Mouse (Mus musculus): ENCODE data around the gene Avpr2.
A peak's percentile ranks its signal among the peaks of the same experiment; 100 is the strongest.

Avpr2 gene

GRCm38 (mm10) chrX:73891551-73892152, at the start of gene Avpr2:
TSS of gene Avpr2 (plus strand) at chrX:73892102.
- no peak for DNase-seq (ENCODE audit: low spot score)

DNA sequence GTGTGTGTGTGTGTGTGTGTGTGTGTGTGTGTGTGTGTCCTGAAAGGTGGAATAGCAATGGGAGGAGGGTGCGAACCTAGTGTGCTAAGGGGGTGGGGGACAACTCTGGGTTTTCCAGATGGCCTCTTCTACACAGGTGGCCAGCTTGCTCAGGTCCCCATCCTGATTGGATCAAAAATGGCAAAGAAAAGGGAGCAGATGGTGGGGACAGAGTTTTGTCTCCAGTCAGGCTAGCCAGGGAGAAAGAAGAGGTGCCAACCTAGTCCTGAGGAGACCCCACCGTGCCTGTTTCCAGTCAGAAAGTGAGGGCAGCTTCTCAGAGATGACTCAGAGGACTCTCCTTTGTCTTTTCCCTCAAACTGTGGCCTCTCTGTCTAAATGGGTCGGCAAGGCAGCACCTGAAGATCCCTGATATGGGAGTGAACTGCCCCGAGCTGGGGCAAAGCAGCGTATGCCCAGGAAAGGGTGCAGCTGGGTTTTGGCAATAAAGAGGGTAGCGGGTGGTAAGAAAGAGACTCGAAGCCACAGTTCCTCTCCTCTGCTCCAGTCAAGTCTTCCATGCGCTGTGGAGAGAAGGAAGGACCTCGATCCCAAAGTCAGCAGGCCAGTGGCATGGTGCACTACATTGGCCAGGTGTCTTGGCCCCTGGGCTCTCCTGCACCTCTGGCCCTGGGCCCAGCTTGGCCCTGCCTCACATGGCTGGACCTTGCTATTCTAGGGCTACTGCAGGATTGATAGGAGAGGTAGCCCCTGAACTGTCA, 37.4 kb upstream of the Avpr2 start:
- no peak for DNase-seq (ENCODE audit: low spot score)

DNA sequence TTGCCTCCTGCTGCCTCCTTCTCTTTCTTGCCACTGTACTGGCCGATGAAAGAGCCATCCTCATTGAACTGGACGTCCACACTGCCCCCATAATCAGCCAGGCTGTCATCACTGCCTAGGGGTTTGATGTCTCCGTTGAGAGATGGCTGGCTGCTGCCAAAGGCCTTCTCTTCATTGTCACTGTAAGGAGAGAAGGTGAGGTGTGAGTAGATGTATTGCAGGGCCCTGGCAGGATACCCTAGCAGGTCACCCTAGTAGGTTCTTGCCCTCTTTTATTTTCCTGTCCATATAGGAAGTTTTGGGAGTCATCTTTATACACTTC, 36.9 kb upstream of the Avpr2 start:
- no peak for DNase-seq (ENCODE audit: low spot score)

- no peak for DNase-seq (ENCODE audit: low spot score)
Observed at GRCm38 (mm10) chrX:73864692-73865091, 27.2 kb upstream of the Avpr2 start.

DNA sequence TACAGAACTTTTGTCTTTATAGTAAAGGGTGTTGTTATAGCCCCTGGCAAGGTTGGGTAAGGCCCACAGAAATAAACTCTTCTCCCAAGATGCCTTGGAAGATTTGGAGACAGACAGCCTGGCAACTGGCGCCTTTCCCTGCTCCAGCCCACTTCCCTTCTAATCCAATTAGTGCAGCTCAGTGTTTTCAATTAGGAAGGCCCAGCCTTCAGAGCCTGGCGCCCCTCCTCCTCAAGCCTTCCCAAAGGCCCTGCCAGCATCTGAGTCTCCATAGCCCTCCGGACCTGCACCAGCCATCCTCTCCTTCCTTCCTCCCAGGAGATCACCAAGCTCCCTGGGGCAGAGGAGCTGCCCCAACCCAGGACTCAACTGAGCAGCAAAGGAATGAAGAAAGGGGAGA, 24.6 kb upstream of the Avpr2 start:
- no peak for DNase-seq (ENCODE audit: low spot score)

DNA sequence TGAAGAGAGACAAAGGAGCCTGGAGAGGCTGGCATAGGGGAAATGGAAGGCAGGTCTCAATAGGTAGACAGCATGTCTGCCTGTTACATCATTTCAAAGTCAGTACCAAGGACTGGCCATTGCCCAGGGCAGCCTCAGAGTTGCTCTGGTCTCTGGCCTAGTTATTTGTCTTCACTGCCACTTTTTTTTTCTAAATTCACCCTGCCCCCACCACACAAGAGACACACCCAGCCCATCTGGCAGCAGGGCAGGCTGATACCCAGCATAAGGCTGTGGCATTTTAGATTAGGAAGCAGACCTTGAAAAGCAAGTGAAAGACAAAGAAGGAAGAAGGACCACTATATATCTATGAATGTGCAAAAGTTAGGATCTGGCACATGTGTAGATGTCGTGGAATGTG, 24.1 kb upstream of the Avpr2 start:
- no peak for DNase-seq (ENCODE audit: low spot score)

- DNase-seq (ENCODE audit: low spot score) = no peak
Observed at GRCm38 (mm10) chrX:73869334-73869733, 22.6 kb upstream of the Avpr2 start.

DNA sequence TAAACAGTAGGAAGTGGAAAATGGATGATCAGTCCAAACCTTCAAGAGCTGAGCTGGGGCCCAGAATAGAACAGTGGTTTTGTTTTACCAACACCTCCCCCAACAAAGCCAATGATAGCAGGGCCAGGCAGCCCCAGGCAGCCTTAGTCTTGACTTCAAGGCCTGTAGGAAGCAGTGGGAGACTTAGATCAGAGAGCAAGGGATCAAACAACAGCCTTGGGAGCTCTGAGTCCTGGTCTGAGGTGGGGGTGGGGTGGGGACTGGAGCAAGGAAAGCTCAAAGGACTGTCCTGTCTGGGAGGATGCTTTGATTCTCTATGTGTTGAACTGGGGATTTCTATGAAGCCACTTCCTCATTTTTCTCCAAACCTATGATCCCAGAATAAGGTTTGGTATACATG, 20.4 kb upstream of the Avpr2 start:
- no peak for DNase-seq (ENCODE audit: low spot score)

DNA sequence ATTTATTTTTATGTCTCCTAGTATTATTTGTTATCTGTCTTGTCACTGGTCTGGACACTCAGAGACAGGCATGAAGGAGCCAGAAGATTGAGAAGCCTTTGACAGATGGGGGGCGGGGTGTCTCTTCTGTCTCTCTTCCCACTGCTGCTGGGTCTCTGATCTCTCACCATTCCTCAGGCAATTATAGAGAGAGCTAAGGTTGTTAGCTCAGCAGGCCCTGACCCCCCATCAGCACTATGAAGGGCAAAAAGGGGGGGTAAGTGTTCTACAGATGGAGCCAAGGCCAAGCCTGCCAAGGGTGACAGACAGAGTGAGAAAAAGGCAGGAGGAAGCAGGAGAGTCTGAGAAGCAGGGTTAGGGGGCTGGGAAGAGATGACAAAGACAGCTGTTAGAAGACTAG, 19.9 kb upstream of the Avpr2 start:
- DNase-seq (ENCODE audit: low spot score) = no peak

GRCm38 (mm10) chrX:73875881-73876280, 16.0 kb upstream of the Avpr2 start:
- DNase-seq (ENCODE audit: low spot score) = no peak

DNA sequence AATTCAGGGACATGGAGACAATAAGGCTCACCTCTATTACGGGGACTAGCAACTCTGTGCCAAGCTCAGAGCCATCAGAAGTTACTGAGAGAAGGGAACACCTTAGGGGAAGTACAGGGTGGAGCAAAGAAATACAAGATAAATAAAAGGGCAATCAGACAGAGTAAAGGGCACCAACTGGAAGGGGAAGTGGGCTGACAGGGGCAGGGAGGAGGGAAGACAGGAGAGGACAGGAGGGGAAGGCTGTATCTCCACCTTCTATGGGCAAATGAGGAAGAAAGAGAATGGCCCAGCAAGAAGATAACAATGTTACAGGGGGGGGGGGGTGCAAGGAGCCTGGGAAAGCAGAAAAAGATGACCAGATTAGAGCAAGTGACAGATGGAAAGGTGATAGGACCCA, 14.9 kb upstream of the Avpr2 start:
- DNase-seq (ENCODE audit: low spot score) = no peak

GRCm38 (mm10) chrX:73880194-73881035, 11.5 kb upstream of the Avpr2 start:
- DNase-seq (ENCODE audit: low spot score) = no peak

GRCm38 (mm10) chrX:73881036-73881427, 10.9 kb upstream of the Avpr2 start:
- no peak for DNase-seq (ENCODE audit: low spot score)

DNA sequence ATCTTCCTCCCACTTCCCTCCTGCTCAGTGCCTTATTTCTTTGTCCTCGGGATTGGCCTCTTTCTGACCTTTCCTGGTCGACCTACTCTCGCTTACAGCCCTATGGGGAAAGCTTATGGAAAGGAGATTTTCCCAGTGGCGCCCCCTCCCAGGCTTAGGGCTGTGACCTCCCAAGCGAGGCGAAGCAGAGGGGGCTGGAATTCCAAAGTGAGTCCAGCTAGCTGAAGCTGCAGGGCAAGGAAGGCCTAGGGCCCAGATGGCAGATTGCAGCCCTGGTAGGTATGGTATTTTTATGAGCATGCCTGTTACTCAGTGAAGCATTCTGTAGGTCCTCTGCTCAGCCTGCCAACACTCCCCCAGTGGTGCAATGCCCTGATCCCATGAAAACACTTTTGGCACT, 10.4 kb upstream of the Avpr2 start:
- DNase-seq (ENCODE audit: low spot score) = no peak

- no peak for DNase-seq (ENCODE audit: low spot score)
Observed at GRCm38 (mm10) chrX:73892833-73893232, 931 bp downstream of the Avpr2 start.

DNA sequence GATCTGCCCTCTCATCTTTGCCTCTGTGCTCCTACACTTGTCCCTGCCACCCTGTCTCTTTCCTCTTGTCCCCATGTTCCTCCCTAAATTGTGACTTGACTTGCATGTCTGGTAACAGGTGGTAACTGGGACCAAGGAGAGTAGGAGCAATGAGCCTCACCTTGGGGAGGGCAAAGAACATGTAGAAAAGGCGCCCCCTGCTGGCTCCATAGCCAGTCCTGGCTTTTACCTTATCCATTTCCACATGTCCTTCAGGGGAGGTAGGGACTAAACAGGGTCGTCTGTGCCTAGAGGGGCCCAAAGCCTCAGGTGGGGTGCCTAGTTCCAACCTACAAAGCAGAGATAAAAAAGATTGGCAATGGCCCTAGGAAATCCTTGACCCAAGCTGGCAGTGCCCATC, 3.8 kb downstream of the Avpr2 start, which contains the start of gene L1cam:
Gene L1cam (minus strand): TSS at position 387 of the 400 bp plus-strand sequence.
- peak; percentile 29 for DNase-seq (ENCODE audit: low spot score)

DNA sequence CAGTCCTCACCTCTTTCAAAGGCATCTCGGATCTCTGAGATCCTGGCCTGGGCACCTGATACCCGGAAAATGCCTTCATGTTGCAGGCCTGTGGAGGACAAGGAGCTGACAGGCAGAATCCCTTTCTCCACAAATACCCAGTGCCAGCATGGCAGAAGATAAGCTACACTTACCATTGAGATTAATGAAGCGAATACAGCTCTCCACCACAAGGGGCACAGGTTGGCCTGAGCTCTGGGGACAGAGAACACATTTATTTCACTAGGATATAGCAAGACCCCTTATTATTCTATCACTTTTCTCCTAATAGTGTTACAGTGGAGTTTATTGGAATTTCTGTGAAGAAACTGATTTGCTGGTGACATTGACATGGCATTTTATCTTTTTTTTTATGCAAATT, 6.1 kb downstream of the Avpr2 start:
- DNase-seq (ENCODE audit: low spot score) = no peak

DNA sequence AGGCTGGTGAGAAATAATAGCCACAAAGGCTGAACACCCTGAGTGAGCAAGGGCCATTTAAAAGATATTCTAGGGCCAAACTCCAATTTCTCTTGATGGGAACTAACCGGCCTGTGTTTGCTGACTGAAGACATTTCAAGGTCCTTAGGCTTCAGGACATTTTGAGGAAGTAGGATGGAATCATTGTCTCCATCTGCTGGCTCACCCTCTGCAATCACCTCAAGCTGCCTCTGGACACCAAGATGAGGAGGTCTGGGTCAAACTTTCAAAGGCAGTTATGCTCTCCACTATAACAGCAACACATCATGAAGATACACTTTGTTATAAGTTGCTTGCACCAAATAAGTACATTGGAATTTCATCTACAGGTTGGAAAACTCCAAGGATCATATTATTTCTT, 18.1 kb downstream of the Avpr2 start:
- DNase-seq (ENCODE audit: low spot score) = no peak

GRCm38 (mm10) chrX:73910451-73910850, 18.5 kb downstream of the Avpr2 start:
- DNase-seq (ENCODE audit: low spot score) = no peak

DNA sequence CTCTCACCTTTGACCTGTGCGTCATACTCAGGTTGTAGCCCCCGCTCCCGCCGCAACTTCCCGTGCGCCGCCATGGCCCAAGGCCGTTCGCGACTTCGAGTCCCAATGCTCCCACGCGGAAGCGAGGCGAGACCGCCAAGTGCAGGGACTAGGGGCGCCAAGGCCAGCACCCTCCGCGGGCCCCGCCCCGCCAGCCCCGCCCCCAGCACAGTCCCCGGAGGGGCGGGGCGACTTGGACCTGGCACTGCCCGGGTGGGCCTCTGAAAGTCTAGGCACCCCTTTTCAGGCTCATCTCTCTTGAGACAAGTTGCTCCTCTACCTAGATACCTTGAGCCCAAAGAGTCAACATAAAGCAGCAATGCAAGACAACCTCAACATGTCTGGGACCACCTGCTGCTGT, 19.3 kb downstream of the Avpr2 start:
- DNase-seq (ENCODE audit: low spot score) = peak; percentile 42

DNA sequence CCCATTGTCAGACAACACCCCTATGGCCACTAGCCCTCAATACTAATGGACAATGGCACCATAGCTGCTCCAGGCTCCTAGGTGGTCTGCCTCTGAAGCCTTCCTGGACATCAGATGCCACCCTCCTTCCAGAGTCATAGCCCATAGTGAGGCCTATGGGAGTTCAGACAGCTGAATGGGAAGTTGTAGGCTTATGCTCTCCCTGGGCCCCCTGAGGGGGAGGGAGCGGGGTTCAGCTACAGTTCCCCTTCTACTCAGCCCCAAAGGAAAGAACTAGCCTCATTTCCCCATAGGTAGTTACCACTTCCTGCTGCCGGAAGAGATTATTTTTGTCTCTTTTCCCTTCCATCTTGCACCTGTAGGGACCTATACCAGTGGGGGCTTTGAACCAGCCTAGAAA, 19.7 kb downstream of the Avpr2 start:
- DNase-seq (ENCODE audit: low spot score) = peak; percentile 25

DNA sequence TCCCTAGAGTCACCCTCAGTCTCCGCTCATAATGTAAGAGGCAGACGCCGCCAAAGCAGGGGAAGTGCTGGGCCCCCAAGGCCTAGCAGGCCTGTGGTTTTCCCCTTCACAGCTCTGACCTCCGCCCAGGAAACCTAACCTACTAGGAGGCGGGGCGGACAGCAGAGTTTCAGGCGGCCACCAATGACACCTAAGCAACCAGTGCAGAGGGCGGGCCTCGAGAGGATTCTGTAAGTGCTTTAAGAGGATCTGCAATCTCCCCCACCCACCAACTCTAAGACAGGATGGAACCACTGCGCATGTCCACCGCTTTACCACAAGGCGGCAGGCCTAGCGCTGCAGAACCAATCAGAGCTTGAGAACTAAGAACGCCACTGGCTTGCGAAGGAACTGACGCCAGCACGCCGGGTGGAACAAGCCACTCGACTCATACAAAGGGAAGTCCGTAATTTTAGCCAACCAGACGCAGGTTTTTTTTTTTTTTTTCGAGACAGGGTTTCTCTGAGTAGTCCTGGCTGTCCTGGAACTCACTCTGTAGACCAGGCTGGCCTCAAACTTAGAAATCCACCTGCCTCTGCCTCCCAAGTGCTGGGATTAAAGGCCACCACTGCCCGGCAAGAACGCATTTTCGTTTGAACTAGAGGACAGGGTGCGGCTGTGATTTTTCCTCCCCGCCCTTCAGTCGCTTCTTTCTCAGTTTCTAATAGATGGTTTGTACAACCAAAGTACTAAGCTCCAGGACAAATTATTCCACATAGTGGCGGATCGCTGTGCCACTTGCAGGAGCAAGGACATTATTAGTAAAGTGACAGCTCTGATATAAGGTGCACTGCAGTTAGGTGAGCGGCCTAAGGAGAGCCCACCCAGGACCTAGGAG, 23.2 kb downstream of the Avpr2 start:
- peak; percentile 77 for DNase-seq (ENCODE audit: low spot score)

All from spleen, adult 12 weeks (tissue).